Mouse (Mus musculus) forebrain, embryonic 14.5 days (tissue): ENCODE results near the gene 1700013G24Rik. TPM values are rescaled to one million over a fixed set of nuclear protein-coding genes. Genes with fewer than 3 reads are reported as not detected.

Experiments
- ATAC-seq: fragments of 200-750 bp; cut with Nextera tagmentation; 2 replicates; pipeline ENCODE4 v1.8.0; 2017; ENCODE audit warnings: mild to moderate bottlenecking, moderate library complexity
- DNase-seq: peaks from one replicate; pipeline ENCODE4 v3.0.0-alpha.2; 2015; ENCODE audit warnings: low spot score
- H3K27ac ChIP-seq: fragments of 300-500 bp; sonication (generic); 2 replicates; pipeline ENCODE4 v1.5.1; 2014; ENCODE audit warnings: low read depth, mild to moderate bottlenecking, control low read depth, low read length, moderate library complexity
- H3K27me3 ChIP-seq: fragments of 300-500 bp; sonication (generic); replicated peaks from 2 replicates; pipeline ENCODE4 v1.6.1; 2014; ENCODE audit warnings: low read length, control low read depth, mixed read lengths; ENCODE audit not compliant: control insufficient read depth, insufficient read depth
- H3K36me3 ChIP-seq: fragments of 300-500 bp; sonication (generic); 2 replicates; pipeline ENCODE4 v1.6.1; 2014; ENCODE audit warnings: low read length, control low read depth; ENCODE audit not compliant: control insufficient read depth, insufficient read depth
- H3K4me1 ChIP-seq: fragments of 300-500 bp; sonication (generic); 2 replicates; pipeline ENCODE4 v1.6.1; 2014; ENCODE audit warnings: antibody characterized with exemption, low read length, control low read depth; ENCODE audit not compliant: control insufficient read depth, insufficient read depth
- H3K4me2 ChIP-seq: fragments of 300-500 bp; sonication (generic); 2 replicates; pipeline ENCODE4 v1.6.1; 2014; ENCODE audit warnings: mild to moderate bottlenecking, control low read depth, low read length
- H3K4me3 ChIP-seq: fragments of 300-500 bp; sonication (generic); 2 replicates; pipeline ENCODE4 v1.5.1; 2014; ENCODE audit warnings: low read depth, low read length, control low read depth
- H3K9ac ChIP-seq: fragments of 300-500 bp; sonication (generic); 2 replicates; pipeline ENCODE4 v1.6.1; 2014; ENCODE audit warnings: mild to moderate bottlenecking, low read length, control low read depth, moderate library complexity
- H3K9me3 ChIP-seq: fragments of 300-500 bp; sonication (generic); replicated peaks from 2 replicates; pipeline ENCODE4 v1.6.1; 2016; ENCODE audit warnings: low read length, control low read depth, mixed read lengths; ENCODE audit not compliant: control insufficient read depth
- WGBS: fragments of 180-500 bp; shearing (Covaris S2); extraction: QIAGEN DNeasy Blood & Tissue Kit; methylation state at CpG from one replicate; pipeline ENCODE4 v1.1.7; 2014; 5-methylcytosine and 5-hydroxymethylcytosine counted together
- polyA plus RNA-seq: library from polyadenylated mRNA; unstranded; fragments of >200 nt; fragmentation: Nextera tagmentation; extraction: Ambion mirVana; gene quantifications from 2 replicates; pipeline ENCODE4 v1.2.1, GENCODE M21; 2014

Gene 1700013G24Rik
- polyA plus RNA-seq, 1 experiment from 2014 or later: not detected

DNA sequence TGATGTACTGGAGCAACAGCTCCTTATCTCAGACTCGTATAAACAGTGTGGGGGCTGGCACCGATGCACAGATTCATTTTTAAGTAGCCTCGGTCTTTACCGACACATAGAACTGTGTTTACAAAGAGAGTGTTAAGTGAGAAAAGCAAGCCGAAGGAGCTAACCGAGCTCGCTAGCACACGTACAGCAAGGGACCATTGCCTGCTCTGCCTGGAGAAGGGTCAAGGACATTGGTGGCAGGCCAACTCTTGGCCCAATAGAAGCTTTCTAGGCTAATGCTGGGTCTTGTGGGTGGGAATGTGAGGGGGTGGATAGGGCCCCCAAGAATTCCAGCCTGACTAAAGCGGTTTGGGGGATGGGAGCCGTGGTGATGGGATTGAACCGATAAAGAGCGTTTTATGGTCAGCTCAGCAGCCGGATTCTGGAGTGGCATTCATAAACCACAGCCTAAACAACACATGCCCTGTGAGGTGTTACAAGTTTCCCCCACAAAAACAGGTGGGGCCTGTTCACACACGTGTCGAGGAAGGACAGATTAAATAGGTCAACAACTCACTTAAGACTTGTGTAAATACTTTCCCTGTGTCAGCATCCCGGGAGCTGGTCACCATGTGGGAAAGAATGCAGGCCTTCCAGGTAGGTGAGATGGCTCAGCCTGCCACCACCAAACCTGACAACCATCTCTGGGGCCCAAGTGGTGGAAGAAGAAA, 9.1 kb downstream of the 1700013G24Rik start:
- H3K4me1 ChIP-seq: no peaks in the 10 kb centered on the region
- H3K27me3 ChIP-seq: no peaks in the 10 kb centered on the region
- ATAC-seq (no peak), DNase-seq (no peak)
- no peak overlapping the region for H3K27ac ChIP-seq
- no peak overlapping the region for H3K4me2 ChIP-seq
- 93% methylated on average over 16 of the region's 16 CpGs for WGBS
- no peak overlapping the region for H3K4me3 ChIP-seq
- no peaks in the 10 kb centered on the region for H3K9me3 ChIP-seq
- no peaks in the 10 kb centered on the region for H3K36me3 ChIP-seq
- H3K9ac ChIP-seq: no peak overlapping the region

DNA sequence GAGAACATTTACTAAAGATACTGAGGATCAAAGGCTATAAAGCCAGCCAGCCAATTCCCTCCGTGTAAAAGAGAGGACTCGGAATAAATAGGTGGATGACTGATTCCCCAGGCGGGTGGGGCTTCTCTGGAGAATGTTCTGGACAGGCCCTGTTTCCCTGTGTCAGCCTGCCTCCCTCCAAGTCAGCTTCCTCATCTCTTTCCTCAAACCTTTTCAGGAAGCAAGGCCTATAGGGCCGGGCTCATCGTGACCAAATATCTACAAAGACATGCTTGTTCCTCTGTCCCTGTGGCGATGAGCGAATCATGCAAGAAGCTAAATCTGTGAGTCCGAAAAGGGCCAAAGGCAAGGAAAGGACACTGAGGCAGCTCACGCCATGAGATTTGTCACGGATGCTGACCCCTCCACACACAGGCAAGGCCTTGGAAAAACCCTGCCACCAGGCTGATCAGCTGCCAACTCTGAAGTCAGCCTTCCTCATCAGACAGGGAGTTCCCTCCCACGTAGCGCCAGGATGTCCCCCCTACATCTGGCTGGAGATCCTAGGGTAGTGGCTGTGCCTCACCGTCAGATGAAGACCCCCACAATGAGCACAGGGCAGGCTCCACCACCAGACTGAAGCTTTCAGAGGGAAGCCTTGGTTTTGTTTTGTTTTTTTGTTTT, 12.2 kb downstream of the 1700013G24Rik start:
- Histone ChIP-seq H3K27me3 (no peaks in the 10 kb centered on the region), H3K9ac (no peak overlapping the region), H3K4me3 (no peak overlapping the region), H3K4me2 (no peak overlapping the region), H3K4me1 (peaks cover 13% of the 10 kb centered on the region), H3K9me3 (no peaks in the 10 kb centered on the region), H3K36me3 (no peaks in the 10 kb centered on the region), H3K27ac (no peak overlapping the region)
- ATAC-seq (no peak), DNase-seq (no peak)
- 73% methylated on average over 13 of the region's 13 CpGs for WGBS

DNA sequence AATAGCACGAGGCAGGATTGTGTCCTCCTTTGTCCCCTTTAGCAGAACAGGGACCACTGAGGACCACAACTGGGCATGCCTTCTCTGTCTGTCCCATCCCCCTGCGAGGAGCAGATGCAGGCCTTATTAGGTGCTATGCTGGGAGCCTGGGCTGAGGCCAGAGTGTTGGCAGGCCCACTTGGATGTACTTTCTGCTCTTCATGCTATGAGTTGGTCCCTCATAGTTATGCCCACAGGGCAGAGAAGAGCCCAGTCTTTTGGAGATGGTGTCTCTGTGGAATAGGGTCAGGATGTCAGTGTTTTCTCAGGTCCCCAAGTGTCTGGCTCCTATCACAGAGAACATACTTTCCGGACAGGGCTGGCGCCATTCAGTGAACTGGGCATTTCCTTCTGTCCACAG, 13.9 kb downstream of the 1700013G24Rik start:
- ATAC-seq: no peak
- H3K4me1 ChIP-seq: peaks cover 13% of the 10 kb centered on the region
- H3K27ac ChIP-seq: no peak overlapping the region; the same call in 1 of the 2 replicates

GRCm38 (mm10) chr4:137467525-137467924, 14.4 kb downstream of the 1700013G24Rik start:
- 0 out of 2 replicates have a peak overlapping the region, but pooled peaks have one; percentile 94 for H3K4me2 ChIP-seq
- no peaks in the 10 kb centered on the region for H3K9me3 ChIP-seq
- 0 out of 2 replicates have a peak overlapping the region, but pooled peaks have one; percentile 15 for H3K27ac ChIP-seq
- ATAC-seq (no peak), DNase-seq (no peak)
- H3K27me3 ChIP-seq: no peaks in the 10 kb centered on the region
- H3K9ac ChIP-seq: no peak overlapping the region
- WGBS: 95% methylated on average over 2 of the region's 2 CpGs
- no peak overlapping the region for H3K4me3 ChIP-seq
- no peaks in the 10 kb centered on the region for H3K36me3 ChIP-seq
- H3K4me1 ChIP-seq: peaks cover 13% of the 10 kb centered on the region

More for the DNA sequence above, 13.9 kb downstream of the 1700013G24Rik start:
- no peak for DNase-seq
- Histone ChIP-seq H3K4me3 (no peak overlapping the region), H3K27me3 (no peaks in the 10 kb centered on the region), H3K4me2 (no peak overlapping the region), H3K9ac (no peak overlapping the region), H3K36me3 (no peaks in the 10 kb centered on the region), H3K9me3 (no peaks in the 10 kb centered on the region)
- 79% methylated on average over 4 of the region's 4 CpGs for WGBS

DNA sequence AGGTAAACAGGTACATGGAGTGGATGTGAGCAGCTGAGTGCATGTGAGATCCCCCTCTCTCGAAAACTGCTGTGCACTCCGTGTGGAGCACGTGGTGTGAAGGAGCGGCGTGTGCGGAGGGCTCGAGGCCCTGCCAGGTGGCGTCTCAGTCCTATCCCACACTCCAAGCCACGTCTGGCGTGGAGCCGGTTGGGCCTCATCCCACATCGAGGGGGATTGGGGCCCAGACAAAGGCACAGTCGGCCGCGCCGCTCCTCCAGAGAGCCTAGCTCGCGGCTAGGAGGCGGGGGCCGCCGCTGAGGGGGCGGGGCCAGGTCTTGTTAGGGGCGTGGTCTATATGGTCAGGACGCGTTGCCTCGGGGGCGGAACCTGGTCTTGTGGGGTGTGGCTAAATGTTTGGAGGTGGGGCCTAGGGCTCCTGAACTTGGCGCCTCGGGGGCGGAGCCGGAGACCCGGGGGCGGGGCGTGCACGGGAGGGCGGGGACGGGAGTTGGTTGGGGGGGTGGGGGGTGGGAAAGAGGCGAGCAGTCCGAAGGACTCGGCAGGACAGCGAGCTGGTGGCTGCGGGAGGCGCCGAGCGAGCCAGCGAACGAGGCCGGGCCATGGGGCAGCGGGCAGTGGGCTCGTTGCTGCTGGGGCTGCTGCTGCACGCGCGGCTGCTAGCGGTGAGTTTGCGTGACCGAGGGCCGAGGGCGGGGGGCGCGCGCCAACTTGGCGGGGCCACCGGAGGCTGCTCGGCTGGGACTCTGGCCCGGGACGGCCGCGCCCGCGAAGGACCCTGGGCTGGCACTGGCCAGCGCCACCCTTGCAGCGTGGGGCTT, 15.4 kb downstream of the 1700013G24Rik start, which contains the start of gene Hspg2:
Gene Hspg2, plus strand, starts transcription at position 510 of the 821 bp plus-strand sequence.
- H3K9ac ChIP-seq: peak within 1 kb of the TSS; percentile 67
- DNase-seq: peak; percentile 95

GRCm38 (mm10) chr4:137469081-137469844, 16.2 kb downstream of the 1700013G24Rik start:
- WGBS: 3% methylated on average over 20 of the region's 20 CpGs
- Histone ChIP-seq H3K4me1 (peaks cover 13% of the 10 kb centered on the region), H3K4me3 (peak overlapping the region; percentile 50), H3K27me3 (no peaks in the 10 kb centered on the region), H3K27ac (peak overlapping the region; percentile 39; the same call in 1 of the 2 replicates), H3K36me3 (no peaks in the 10 kb centered on the region), H3K4me2 (peak overlapping the region; percentile 94), H3K9me3 (no peaks in the 10 kb centered on the region), H3K9ac (peak overlapping the region; percentile 67)
- DNase-seq (peak; percentile 52), ATAC-seq (peak; percentile 36; the same call in 1 of the 2 replicates)

More for the DNA sequence above, 15.4 kb downstream of the 1700013G24Rik start, which contains the start of gene Hspg2:
- Histone ChIP-seq H3K9me3 (no peaks in the 10 kb centered on the region), H3K4me3 (peak within 1 kb of the TSS; percentile 50), H3K4me2 (peak within 1 kb of the TSS; percentile 94), H3K4me1 (peaks cover 13% of the 10 kb centered on the region), H3K27me3 (no peaks in the 10 kb centered on the region), H3K36me3 (no peaks in the 10 kb centered on the region), H3K27ac (peak within 1 kb of the TSS; percentile 39; the same call in 1 of the 2 replicates)
- 2% methylated on average over 65 of the region's 72 CpGs for WGBS
- ATAC-seq: peak; percentile 90

DNA sequence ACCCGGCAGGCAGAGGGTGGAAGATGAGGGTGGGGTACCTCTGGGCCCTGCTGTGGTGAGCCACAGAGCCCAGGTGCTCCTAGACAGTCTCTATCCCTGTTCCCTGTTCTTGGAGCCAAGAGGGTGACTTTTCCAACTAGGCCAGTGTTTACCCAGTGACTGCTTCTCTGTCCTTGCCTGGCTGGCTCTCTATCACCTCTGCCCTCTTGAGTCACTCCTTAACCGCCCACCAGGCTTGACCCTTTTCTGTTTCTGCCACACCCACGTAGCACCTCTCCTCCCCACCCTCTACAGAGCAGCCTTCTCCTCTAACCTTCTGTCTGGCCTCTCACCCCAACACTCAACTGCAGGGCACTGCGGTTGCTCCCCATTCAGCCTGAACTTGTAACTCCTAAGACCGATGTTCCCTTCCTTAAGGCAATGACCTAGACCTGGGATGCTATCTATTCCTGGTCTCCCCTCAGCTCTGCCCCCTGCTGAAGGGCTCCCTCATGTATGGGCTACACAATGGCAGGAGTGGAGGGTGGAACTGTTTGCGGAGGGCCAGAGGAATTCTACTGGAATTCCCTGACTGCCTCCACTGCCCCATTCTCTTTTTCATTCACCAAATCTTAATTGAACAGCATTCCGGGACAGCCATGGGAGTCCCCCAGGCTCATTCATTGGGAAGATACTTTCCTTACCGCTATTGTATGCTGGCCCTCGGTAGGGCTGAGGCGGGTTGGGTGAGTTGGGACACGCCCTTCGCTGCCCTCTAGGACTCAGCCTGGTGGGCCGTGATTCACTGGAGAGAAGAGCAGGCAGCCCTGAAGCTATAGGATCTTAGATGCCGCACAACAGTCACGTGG, 17.0 kb downstream of the 1700013G24Rik start:
- Histone ChIP-seq H3K4me2 (peak overlapping the region; percentile 94), H3K36me3 (no peaks in the 10 kb centered on the region), H3K9ac (peak overlapping the region; percentile 67; the same call in 1 of the 2 replicates), H3K4me1 (peaks cover 13% of the 10 kb centered on the region), H3K4me3 (0 out of 2 replicates have a peak overlapping the region, but pooled peaks have one; percentile 50), H3K27me3 (no peaks in the 10 kb centered on the region), H3K9me3 (no peaks in the 10 kb centered on the region), H3K27ac (no peak overlapping the region)
- ATAC-seq (no peak), DNase-seq (no peak)
- 31% methylated on average over 15 of the region's 15 CpGs for WGBS
